Mouse (Mus musculus) embryonic facial prominence, embryonic 12.5 days (tissue): ENCODE results near the gene 4933430I17Rik. TPM values are rescaled to one million over a fixed set of nuclear protein-coding genes. Genes with fewer than 3 reads are reported as not detected.

Source experiments
- ATAC-seq: fragments of 200-750 bp; cut with Nextera tagmentation; 2 replicates; pipeline ENCODE4 v1.8.0; 2017; ENCODE audit not compliant: insufficient number of reproducible peaks, insufficient read depth, low FRiP score, low TSS enrichment
- H3K27ac ChIP-seq: fragments of 300-500 bp; sonication (generic); 2 replicates; pipeline ENCODE4 v1.5.1; 2016; ENCODE audit warnings: mild to moderate bottlenecking
- H3K27me3 ChIP-seq: fragments of 300-500 bp; sonication (generic); 2 replicates; pipeline ENCODE4 v1.6.1; 2016; ENCODE audit warnings: mild to moderate bottlenecking, moderate library complexity
- H3K36me3 ChIP-seq: fragments of 300-500 bp; sonication (generic); 2 replicates; pipeline ENCODE4 v1.6.1; 2016; ENCODE audit warnings: mild to moderate bottlenecking
- H3K4me1 ChIP-seq: fragments of 300-500 bp; sonication (generic); 2 replicates; pipeline ENCODE4 v1.6.1; 2016
- H3K4me2 ChIP-seq: fragments of 300-500 bp; sonication (generic); replicated peaks from 2 replicates; pipeline ENCODE4 v1.6.1; 2016; ENCODE audit warnings: mild to moderate bottlenecking, moderate library complexity
- H3K4me3 ChIP-seq: fragments of 300-500 bp; sonication (generic); 2 replicates; pipeline ENCODE4 v1.5.1; 2016; ENCODE audit warnings: mild to moderate bottlenecking
- H3K9ac ChIP-seq: fragments of 300-500 bp; sonication (generic); 2 replicates; pipeline ENCODE4 v1.6.1; 2016; ENCODE audit warnings: mild to moderate bottlenecking, moderate library complexity
- H3K9me3 ChIP-seq: fragments of 300-500 bp; sonication (generic); 2 replicates; pipeline ENCODE4 v1.6.1; 2016; ENCODE audit warnings: mild to moderate bottlenecking, moderate library complexity
- WGBS: fragments of 180-500 bp; shearing (Covaris S2); methylation state at CpG from one replicate; pipeline ENCODE4 v1.1.7; 2016; 5-methylcytosine and 5-hydroxymethylcytosine counted together
- polyA plus RNA-seq: library from polyadenylated mRNA; unstranded; fragments of >200 nt; fragmentation: Nextera tagmentation; extraction: Ambion mirVana; gene quantifications from 2 replicates; pipeline ENCODE4 v1.2.1, GENCODE M21; 2016

4933430I17Rik gene
- polyA plus RNA-seq, 1 experiment from 2014 or later: 0.99 TPM

DNA sequence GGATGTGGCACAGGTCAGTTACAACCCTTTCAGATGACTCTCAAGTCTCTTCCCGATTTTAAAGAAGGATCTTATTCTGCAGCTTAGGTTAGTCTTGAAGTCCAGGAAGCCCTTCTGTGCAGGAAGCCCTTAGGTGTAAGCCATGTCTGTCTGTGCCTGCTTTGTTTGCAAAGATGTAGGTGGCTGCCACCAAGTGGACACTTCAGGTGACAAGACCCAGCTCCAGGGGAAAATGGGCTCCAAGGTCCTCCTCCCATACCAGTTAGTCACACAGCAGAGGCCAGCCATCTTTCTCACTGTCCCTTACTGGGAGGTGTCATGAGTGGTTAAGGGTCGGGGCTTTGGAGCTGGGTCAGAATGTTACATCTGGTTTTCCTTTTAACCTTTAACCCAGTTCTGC, 18.4 kb upstream of the 4933430I17Rik start:
- Histone ChIP-seq H3K4me1 (no peaks in the 10 kb centered on the region), H3K9me3 (no peaks in the 10 kb centered on the region), H3K9ac (no peak overlapping the region), H3K36me3 (peaks cover 46% of the 10 kb centered on the region), H3K4me3 (no peak overlapping the region), H3K4me2 (no peak overlapping the region), H3K27ac (no peak overlapping the region), H3K27me3 (no peaks in the 10 kb centered on the region)
- 57% methylated on average over 2 of the region's 2 CpGs for WGBS
- ATAC-seq: no peak

- no peak overlapping the region for H3K9ac ChIP-seq
- H3K4me2 ChIP-seq: no peak overlapping the region
- peaks cover 66% of the 10 kb centered on the region for H3K36me3 ChIP-seq
- no peaks in the 10 kb centered on the region for H3K9me3 ChIP-seq
- WGBS: 98% methylated on average over 5 of the region's 5 CpGs
- ATAC-seq: no peak
- no peaks in the 10 kb centered on the region for H3K27me3 ChIP-seq
- no peak overlapping the region for H3K27ac ChIP-seq
- H3K4me3 ChIP-seq: no peak overlapping the region
- H3K4me1 ChIP-seq: no peaks in the 10 kb centered on the region
Observed at GRCm38 (mm10) chr4:62508839-62509238, 16.3 kb upstream of the 4933430I17Rik start.

DNA sequence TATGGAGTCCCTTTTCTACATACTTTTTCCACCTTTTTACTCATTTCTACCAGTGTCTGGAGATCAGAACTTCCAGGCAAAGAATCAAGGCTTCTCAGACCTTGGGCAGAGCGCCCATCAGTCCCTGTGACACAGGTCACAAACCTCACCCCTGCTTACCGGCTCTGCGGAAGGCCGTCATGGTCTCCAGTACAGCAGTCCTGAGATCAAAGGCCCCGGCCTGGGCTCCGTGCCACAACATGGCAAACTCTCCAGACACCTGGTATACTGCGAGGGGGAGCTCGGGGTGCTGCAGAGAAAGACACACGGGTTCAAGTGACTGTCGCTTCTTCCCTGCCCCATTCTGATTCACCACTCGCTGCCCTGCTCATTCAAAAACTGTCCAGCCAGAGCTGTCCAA, 15.2 kb upstream of the 4933430I17Rik start:
- 94% methylated on average over 11 of the region's 11 CpGs for WGBS
- Histone ChIP-seq H3K4me3 (no peak overlapping the region), H3K9me3 (no peaks in the 10 kb centered on the region), H3K27me3 (no peaks in the 10 kb centered on the region), H3K4me1 (no peaks in the 10 kb centered on the region), H3K4me2 (no peak overlapping the region), H3K9ac (no peak overlapping the region), H3K36me3 (peaks cover 70% of the 10 kb centered on the region), H3K27ac (no peak overlapping the region)
- no peak for ATAC-seq

GRCm38 (mm10) chr4:62513998-62514506, 11.1 kb upstream of the 4933430I17Rik start:
- Histone ChIP-seq H3K4me3 (no peak overlapping the region), H3K4me2 (no peak overlapping the region), H3K4me1 (peaks cover 27% of the 10 kb centered on the region), H3K27ac (no peak overlapping the region), H3K27me3 (no peaks in the 10 kb centered on the region), H3K9ac (no peak overlapping the region), H3K36me3 (peaks cover 52% of the 10 kb centered on the region), H3K9me3 (no peaks in the 10 kb centered on the region)
- no peak for ATAC-seq
- 53% methylated on average over 11 of the region's 11 CpGs for WGBS

DNA sequence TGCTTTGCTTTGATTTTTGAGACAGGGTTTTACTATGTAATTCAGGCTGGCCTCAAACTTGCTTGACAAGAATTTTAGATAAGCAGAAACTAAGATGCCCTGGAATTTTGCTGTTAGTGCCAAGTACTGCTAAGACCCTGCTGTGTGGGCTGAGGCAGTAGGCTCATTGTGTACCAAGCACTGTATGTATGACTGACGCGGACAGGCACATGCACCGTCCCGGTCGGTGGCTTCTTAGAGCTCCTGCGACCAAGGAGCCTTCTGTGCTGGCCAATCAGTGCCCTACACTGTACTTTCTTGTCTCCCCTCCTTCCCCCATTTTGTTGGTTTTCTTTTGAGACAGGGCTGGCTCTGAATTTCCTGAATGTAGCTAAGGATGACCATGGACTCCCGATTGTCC, 10.2 kb upstream of the 4933430I17Rik start:
- H3K4me2 ChIP-seq: no peak overlapping the region
- no peaks in the 10 kb centered on the region for H3K9me3 ChIP-seq
- H3K27me3 ChIP-seq: no peaks in the 10 kb centered on the region
- no peak overlapping the region for H3K27ac ChIP-seq
- H3K9ac ChIP-seq: no peak overlapping the region
- WGBS: 84% methylated on average over 7 of the region's 7 CpGs
- H3K4me1 ChIP-seq: peaks cover 29% of the 10 kb centered on the region
- no peak for ATAC-seq
- no peak overlapping the region for H3K4me3 ChIP-seq
- H3K36me3 ChIP-seq: peaks cover 42% of the 10 kb centered on the region

DNA sequence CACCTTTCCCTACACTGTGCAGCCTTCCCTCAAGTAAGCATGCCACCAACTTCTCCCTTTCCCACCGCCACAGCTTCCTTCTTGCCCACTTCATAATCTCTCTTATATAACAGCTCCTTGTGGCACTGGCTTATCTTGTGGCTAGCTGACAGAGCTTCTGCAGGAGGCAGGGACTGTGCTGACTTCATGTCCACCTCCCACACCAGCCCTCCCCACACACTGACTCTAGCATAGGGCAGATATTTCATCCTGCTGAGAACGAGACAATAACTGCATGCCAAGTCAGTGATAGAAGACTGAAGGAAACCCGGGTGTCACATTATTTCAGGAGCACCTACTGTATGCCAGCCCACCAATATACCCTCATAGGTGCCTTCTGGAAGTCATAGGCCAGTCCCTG, 9.7 kb upstream of the 4933430I17Rik start:
- no peak overlapping the region for H3K9ac ChIP-seq
- no peaks in the 10 kb centered on the region for H3K27me3 ChIP-seq
- H3K4me1 ChIP-seq: peaks cover 29% of the 10 kb centered on the region
- no peak overlapping the region for H3K4me3 ChIP-seq
- H3K9me3 ChIP-seq: no peaks in the 10 kb centered on the region
- no peak overlapping the region for H3K4me2 ChIP-seq
- H3K36me3 ChIP-seq: peaks cover 37% of the 10 kb centered on the region
- 82% methylated on average over 3 of the region's 3 CpGs for WGBS
- no peak for ATAC-seq
- H3K27ac ChIP-seq: 0 out of 2 replicates have a peak overlapping the region, but pooled peaks have one; percentile 18

- no peaks in the 10 kb centered on the region for H3K9me3 ChIP-seq
Observed at GRCm38 (mm10) chr4:62516079-62516478, 9.1 kb upstream of the 4933430I17Rik start.

DNA sequence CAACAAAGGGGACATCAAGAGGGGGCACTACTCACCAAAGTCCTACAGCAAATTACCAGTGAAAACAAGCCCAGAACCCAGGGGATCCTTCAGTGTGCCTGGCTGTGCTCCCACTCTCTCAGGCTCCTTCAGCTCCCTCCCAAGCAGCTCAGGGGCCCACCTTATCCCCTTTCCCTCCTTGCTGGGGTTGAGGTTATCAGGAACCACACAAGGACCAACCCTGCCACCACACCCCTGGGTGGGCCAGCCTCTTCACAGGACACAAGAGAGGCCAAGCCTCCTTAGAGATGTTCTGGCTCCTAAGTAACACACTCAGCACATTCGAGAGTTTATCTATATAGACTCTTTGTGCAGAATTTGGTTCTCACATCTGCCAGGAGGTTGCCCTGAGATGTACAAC, 8.6 kb upstream of the 4933430I17Rik start:
- H3K9me3 ChIP-seq: no peaks in the 10 kb centered on the region
- H3K4me3 ChIP-seq: no peak overlapping the region
- H3K27me3 ChIP-seq: no peaks in the 10 kb centered on the region
- peaks cover 29% of the 10 kb centered on the region for H3K4me1 ChIP-seq
- no peak overlapping the region for H3K27ac ChIP-seq
- H3K9ac ChIP-seq: no peak overlapping the region; the same call in 1 of the 2 replicates
- WGBS: 79% methylated on average over 1 of the region's 1 CpGs
- no peak for ATAC-seq
- no peak overlapping the region for H3K4me2 ChIP-seq
- H3K36me3 ChIP-seq: peaks cover 26% of the 10 kb centered on the region

More at GRCm38 (mm10) chr4:62516079-62516478, 9.1 kb upstream of the 4933430I17Rik start:
- H3K36me3 ChIP-seq: peaks cover 31% of the 10 kb centered on the region
- 51% methylated on average over 2 of the region's 2 CpGs for WGBS
- H3K27me3 ChIP-seq: no peaks in the 10 kb centered on the region
- no peak for ATAC-seq
- peaks cover 29% of the 10 kb centered on the region for H3K4me1 ChIP-seq
- no peak overlapping the region for H3K9ac ChIP-seq
- no peak overlapping the region for H3K4me2 ChIP-seq
- no peak overlapping the region for H3K4me3 ChIP-seq
- H3K27ac ChIP-seq: no peak overlapping the region

DNA sequence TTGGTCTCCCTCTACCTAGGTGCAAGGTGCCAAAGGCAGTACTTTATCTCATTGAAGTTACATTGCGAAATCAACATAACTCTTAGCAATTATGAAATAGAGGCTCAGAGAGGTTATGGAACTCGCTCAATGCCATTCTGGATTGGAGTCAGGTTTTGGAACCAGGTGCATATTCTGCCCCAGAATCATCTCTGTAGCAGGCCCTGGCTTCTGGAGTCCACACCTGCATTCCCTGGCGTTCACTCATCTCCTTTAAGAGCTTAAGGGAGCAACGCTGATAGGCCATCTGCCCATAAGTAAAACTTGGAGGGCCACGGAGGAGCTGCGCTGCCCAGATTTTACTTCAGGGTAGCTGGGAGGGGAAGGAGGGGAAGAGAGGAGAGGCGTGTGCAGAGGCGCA, 8.1 kb upstream of the 4933430I17Rik start:
- H3K9me3 ChIP-seq: no peaks in the 10 kb centered on the region
- H3K27ac ChIP-seq: no peak overlapping the region
- peaks cover 29% of the 10 kb centered on the region for H3K4me1 ChIP-seq
- H3K4me2 ChIP-seq: 0 out of 2 replicates have a peak overlapping the region, but pooled peaks have one; percentile 4
- H3K4me3 ChIP-seq: no peak overlapping the region
- peaks cover 22% of the 10 kb centered on the region for H3K36me3 ChIP-seq
- H3K27me3 ChIP-seq: no peaks in the 10 kb centered on the region
- WGBS: 89% methylated on average over 8 of the region's 8 CpGs
- H3K9ac ChIP-seq: no peak overlapping the region; the same call in 1 of the 2 replicates
- ATAC-seq: no peak

GRCm38 (mm10) chr4:62517538-62518415, 7.4 kb upstream of the 4933430I17Rik start:
- no peaks in the 10 kb centered on the region for H3K9me3 ChIP-seq
- no peak for ATAC-seq
- peaks cover 29% of the 10 kb centered on the region for H3K4me1 ChIP-seq
- 0 out of 2 replicates have a peak overlapping the region, but pooled peaks have one; percentile 75 for H3K9ac ChIP-seq
- no peak overlapping the region for H3K27ac ChIP-seq
- H3K4me3 ChIP-seq: peak overlapping the region; percentile 78; the same call in 1 of the 2 replicates
- 63% methylated on average over 10 of the region's 10 CpGs for WGBS
- H3K36me3 ChIP-seq: peaks cover 19% of the 10 kb centered on the region
- H3K27me3 ChIP-seq: no peaks in the 10 kb centered on the region
- peak overlapping the region; percentile 74 for H3K4me2 ChIP-seq

DNA sequence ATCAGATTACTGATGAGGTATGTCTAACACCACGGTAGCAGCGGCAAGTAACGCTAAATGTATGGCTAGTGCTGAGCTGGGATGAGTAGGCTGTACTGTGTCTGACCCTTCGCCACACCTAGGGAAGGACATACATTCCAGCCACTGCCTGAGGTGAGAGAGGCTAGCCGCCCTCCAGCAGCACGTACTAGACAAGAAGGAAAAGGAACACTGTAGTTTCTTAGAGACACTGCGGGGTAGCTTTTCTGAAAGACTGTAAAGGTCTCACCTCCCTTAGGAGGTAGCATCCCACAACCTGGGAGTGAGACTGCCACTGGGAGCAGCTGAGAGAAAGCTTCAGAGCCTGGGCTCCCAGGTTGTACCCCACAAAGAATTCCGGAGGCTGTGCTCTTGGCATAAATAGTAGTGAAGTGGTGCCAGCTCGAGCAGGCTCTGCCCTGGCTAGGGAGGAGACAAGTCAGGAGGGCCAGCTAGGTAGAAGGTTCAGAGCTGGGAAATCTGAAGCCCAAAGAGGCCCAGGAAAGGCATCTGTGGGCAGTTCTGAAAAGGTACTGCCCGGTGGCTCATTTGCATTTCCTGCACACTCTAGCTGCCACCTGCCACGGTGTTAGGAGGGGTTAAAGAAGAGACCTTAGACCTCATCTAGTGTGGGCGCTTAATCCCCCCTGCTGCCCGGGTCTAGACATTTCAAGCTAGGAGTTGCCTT, 6.6 kb upstream of the 4933430I17Rik start:
- 46% methylated on average over 13 of the region's 13 CpGs for WGBS
- Histone ChIP-seq H3K27me3 (no peaks in the 10 kb centered on the region), H3K9ac (peak overlapping the region; percentile 75), H3K4me1 (peaks cover 29% of the 10 kb centered on the region), H3K9me3 (no peaks in the 10 kb centered on the region), H3K4me2 (peak overlapping the region; percentile 74), H3K27ac (peak overlapping the region; percentile 55; the same call in 1 of the 2 replicates), H3K4me3 (peak overlapping the region; percentile 78), H3K36me3 (peaks cover 19% of the 10 kb centered on the region)
- ATAC-seq: no peak
